Mouse (Mus musculus): ENCODE measurements at regions not wholly inside any gene's neighbourhood (a gene's known extent, or its start where the extent isn't known, plus 50 kb on each side); places are given as distances from the start of the nearest gene placed in this dataset.

DNA sequence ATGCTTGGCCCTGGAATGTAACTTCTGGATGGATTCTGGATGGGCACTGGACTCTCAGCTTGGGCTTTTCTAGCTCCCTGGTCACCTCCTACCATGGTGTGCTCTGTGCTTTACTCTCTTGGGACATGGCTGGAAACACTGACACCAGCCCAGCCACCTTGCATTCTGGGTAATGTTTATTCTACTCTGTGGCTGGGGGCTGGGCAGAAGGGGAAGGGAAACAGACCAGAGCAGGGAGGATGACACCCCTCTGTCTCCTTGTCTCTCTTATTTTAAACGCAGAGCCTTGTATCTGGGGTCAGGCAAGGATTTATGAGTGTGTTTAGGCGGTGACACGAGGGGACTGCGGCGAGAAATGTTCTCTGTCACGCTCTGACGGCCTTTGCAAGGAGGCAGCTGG is 151.5 kb upstream of the Zc3h12a start:
- DNase-seq (ENCODE audit: extremely low spot score in 1 of 2, low spot score in 1 of 2) = no peak

GRCm38 (mm10) chr4:125276861-125277260 is 149.2 kb upstream of the Zc3h12a start:
- DNase-seq (ENCODE audit: extremely low spot score in 1 of 2, low spot score in 1 of 2) = no peak

DNA sequence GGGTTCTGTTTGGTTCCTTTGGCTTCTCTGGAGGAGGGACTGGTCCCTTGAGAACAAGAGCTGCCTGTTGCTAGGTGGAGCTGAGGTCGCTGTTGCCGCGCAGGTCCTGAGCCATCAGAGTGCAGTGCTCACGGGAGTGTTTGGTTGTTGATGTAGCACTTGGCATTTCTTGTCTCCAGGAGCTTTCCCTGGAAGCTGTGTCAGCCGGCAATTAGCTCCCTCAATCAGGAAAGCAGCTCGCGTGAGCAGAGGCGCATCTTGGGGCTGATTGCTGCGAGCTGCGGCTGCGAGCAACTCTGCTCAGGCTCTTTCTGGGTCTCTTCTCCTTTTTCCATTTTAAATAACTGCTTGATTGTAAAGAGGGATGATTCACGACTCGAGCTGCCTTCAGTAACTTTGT is 147.6 kb upstream of the Zc3h12a start:
- DNase-seq (ENCODE audit: extremely low spot score in 1 of 2, low spot score in 1 of 2) = peak in 1 of 2 experiments; percentile 47

GRCm38 (mm10) chr4:125270951-125271350 is 143.3 kb upstream of the Zc3h12a start:
- no peak for DNase-seq (ENCODE audit: extremely low spot score in 1 of 2, low spot score in 1 of 2)

- DNase-seq (ENCODE audit: extremely low spot score in 1 of 2, low spot score in 1 of 2) = no peak
Measured at GRCm38 (mm10) chr4:125266212-125266611, 138.6 kb upstream of the Zc3h12a start.

GRCm38 (mm10) chr4:125265575-125265974 is 137.9 kb upstream of the Zc3h12a start:
- peak in 1 of 2 experiments; percentile 40 for DNase-seq (ENCODE audit: extremely low spot score in 1 of 2, low spot score in 1 of 2)

- no peak for DNase-seq (ENCODE audit: extremely low spot score in 1 of 2, low spot score in 1 of 2)
Measured at GRCm38 (mm10) chr4:125265065-125265464, 137.4 kb upstream of the Zc3h12a start.

DNA sequence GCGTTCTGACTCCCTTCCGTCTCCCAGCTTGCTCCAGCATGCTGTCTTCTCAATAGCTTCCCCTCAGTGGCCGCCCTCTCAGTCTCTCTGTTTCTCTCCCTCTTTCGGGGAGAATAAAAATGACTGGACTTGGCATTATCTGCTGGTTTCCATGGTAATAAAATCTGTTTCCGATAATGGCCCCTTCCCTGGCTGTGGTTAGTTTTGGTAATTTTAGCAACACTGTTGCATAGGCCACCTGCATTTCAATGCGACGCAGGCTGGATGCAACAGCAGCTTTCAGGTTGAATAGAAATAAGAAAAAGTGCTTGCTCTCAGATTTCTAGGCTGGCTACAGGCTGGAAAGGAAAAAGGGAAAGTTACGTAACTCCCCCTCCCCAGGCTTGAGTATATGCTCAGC is 133.9 kb upstream of the Zc3h12a start:
- DNase-seq (ENCODE audit: extremely low spot score in 1 of 2, low spot score in 1 of 2) = peak in 1 of 2 experiments; percentile 42

GRCm38 (mm10) chr4:125259306-125259705 is 131.7 kb upstream of the Zc3h12a start:
- no peak for DNase-seq (ENCODE audit: extremely low spot score in 1 of 2, low spot score in 1 of 2)

DNA sequence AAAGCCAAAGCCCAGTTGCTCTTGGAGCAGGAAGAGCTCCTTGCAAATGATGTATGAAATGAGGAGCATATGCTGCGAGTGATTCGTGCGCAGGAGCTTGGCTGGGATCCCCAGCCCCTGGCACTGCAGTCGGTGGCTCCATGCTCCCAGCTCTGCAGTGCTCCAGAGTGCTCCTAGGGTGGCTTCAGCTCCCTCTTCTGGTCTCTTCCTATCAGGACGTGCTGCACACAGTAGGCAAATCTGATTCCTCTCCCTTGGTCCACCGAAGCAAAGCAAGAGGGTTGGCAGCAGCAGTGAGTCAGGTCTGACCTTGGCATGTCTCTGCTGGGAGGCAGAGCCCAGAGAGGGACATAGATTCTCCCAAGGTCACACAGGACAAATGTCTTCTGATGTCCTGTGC is 130.3 kb upstream of the Zc3h12a start:
- peak in 1 of 2 experiments; percentile 47 for DNase-seq (ENCODE audit: extremely low spot score in 1 of 2, low spot score in 1 of 2)

- DNase-seq (ENCODE audit: extremely low spot score in 1 of 2, low spot score in 1 of 2) = no peak
Measured at GRCm38 (mm10) chr4:125253161-125253560, 125.5 kb upstream of the Zc3h12a start.

DNA sequence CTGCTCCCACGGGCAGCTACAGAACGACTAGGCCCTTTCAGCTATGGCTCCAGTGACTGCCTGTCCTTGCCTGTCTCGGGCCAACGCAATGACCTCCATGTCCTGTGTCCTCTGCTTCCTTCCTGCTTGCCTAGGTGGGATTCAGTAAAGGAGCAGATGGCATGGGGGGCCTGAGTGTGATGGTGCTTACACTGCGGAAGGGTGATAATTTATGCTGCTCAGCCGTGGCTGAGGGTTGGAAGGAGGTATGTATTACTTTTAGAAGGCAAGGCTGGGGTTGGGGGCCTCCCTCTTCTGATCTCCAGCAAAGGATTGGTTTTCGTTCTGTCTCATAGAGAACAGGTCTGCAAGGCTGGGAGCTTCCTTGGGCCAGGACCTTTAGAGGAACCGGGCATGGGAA is 124.6 kb upstream of the Zc3h12a start:
- DNase-seq (ENCODE audit: extremely low spot score in 1 of 2, low spot score in 1 of 2) = no peak

DNA sequence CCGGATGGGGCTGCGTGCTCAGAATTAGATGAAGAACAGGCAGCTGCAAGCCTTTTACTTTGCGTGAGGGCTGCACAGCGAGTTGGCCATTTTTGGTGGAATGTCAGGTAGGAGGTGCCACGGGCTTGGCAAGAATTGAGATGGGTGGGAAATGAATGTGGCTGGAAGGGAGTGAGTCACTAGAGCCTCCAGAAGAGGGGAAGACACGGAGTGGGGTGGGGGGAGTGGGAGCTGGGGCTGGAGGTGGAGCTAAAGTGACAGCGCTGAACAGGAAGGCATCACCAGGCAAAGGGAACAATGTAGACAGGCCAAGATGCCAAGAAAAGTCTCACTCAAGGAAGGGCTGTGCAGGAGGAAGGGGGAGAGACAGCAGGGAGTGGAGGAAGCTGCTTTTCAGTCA is 121.4 kb upstream of the Zc3h12a start:
- peak; percentile 26 to 59 for DNase-seq (ENCODE audit: extremely low spot score in 1 of 2, low spot score in 1 of 2)

- DNase-seq (ENCODE audit: extremely low spot score in 1 of 2, low spot score in 1 of 2) = no peak
Measured at GRCm38 (mm10) chr4:125246171-125246570, 118.5 kb upstream of the Zc3h12a start.

DNA sequence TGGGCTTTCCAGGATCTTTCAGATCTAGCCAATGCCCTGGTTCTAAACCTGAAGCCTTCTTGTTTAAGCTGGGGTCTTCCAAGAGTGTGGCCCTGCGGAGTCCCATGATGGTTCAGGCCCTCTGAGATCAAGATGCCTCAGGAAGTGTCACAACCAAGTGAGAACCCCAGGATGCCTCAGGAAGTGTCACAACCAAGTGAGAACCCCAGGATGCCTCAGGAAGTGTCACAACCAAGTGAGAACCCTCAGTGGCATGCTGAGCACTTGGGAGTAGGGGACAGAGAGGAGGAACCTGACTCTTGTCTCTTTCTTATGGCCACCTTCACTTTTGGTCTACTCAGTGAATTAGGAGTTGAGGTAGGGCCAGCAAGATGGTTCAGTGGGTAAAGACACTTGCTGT is 114.9 kb upstream of the Zc3h12a start:
- no peak for DNase-seq (ENCODE audit: extremely low spot score in 1 of 2, low spot score in 1 of 2)

DNA sequence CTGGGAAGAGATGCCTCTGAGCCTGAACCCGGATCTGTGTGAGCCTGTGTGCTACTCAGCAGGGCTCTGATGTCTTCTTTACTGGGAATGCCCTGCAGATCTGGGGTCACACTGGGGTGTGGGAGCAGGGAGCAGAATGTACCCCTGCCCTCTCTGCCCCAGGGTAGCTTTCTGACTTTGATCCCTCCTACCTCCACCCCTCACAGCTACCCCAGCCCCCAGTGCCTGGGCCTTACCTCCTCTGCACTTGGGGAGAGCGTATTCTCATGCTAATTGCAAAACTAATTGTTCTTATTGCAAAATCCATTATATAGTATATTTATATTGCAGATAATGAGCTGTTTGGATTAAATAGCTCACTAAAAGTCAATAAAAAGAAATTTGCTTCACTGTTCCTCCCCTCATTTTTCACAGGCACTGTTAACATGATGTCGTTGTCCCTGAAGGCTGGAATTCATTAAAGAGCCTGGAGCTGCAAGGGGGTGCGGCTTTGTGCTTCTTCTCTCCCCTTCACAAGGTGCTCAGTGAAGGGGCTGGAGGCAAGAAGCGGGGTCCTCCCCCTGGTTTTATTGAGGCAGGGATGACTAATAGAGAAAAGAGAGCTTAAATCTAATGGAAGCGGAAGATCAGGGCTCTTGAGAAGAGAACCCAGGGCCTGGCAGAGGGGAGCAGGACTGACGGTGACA is 114.1 kb upstream of the Zc3h12a start:
- no peak for DNase-seq (ENCODE audit: extremely low spot score in 1 of 2, low spot score in 1 of 2)

GRCm38 (mm10) chr4:125231711-125232260 is 104.1 kb upstream of the Zc3h12a start:
- peak in 1 of 2 experiments; percentile 80 for DNase-seq (ENCODE audit: extremely low spot score in 1 of 2, low spot score in 1 of 2)

DNA sequence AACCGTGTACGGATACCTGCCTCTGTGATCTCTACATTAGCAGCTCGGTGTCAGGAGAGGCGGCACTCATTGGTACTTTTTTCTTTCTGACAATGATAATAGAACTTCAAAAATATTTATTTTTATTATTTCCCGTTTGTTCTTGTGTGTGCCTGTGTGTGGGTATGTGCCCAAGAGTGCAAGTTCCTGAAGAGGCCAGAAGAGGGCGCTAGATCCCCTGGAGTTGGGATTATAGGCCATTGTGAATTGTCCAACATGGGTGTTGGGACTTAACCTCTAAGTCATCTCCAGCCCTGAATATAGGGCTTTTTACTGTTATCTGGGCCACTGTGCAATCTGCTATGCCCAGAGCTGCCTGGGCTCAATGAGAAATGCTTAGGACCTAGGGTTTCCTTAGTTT is 99.6 kb upstream of the Zc3h12a start:
- no peak for DNase-seq (ENCODE audit: extremely low spot score in 1 of 2, low spot score in 1 of 2)

DNA sequence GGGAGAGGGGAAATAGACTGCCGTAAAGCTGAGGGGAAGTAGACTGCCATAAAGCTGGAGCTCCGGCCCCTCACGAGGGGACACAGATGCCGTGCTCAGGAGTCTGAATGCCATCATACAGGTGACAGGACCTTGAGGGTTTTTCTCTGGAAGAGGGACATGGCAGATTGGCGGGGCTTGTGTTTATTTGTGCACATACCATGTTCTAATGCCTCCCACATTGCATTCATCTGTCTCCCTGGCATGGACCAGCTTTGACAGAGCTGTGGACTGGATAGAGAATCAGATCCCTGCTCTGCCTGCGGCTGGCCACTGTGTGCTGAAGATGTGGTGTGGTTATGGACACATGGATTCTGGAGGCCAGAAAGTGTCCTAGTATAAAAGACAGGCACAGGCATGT is 95.3 kb upstream of the Zc3h12a start:
- no peak for DNase-seq (ENCODE audit: extremely low spot score in 1 of 2, low spot score in 1 of 2)

- no peak for DNase-seq (ENCODE audit: extremely low spot score in 1 of 2, low spot score in 1 of 2)
Measured at GRCm38 (mm10) chr4:125220314-125220713, 92.7 kb upstream of the Zc3h12a start.

DNA sequence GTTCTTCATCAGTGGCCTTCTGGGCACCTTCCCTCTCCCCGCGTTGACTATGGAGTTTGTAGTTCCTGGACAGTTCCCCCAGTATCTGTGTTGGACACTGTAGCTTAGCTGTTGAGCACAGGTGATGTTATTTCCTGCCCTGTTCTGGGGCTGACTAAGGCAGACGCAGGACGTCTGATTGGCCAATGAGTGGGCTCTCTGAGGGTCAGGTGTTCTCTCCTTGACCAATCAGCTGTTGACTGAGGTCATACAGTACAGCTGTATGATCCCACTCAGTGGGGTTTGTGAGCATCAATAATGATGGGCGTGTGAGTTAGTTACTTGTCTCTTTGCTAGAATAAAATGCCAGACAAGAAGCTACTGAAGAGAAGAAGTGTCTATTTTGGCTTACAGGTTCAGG is 91.6 kb upstream of the Zc3h12a start:
- no peak for DNase-seq (ENCODE audit: extremely low spot score in 1 of 2, low spot score in 1 of 2)

DNA sequence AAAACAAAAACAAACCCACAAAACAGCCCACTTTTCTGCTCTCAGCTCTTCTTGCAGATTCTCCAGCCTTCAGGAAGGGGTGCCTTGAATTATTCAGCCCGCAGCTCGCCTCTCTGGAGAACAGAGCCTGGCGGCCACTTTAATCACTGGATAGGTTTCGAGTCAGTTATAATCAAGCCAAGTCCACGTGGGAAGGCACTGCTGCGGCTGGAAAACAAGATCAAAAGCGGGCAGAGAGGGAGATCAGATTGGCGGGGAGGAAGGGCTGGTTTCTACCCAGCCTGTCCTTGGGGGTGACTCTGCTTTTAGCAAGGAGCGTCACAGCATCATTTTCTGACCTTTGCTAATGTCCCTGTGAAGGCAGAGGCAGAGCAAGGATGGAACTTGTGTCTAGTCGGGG is 86.7 kb upstream of the Zc3h12a start:
- DNase-seq (ENCODE audit: extremely low spot score in 1 of 2, low spot score in 1 of 2) = no peak

DNA sequence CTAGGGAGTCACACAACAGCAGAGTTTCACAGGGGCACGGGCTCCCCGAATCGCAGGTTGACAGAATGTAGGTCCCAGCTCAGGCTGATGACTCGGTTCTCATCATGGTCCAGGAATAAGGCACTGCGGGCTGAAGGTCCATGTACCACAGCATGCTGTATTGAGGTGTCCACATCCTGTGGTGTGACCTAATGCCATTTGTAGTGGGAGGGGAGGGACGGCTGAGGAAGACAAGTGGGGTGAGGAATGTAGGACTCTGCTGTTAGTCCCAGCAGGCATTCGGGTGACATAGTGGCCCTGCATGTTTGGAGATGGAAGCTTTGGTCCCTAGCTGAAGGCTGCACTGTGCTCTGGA is 84.5 kb upstream of the Zc3h12a start:
- DNase-seq (ENCODE audit: extremely low spot score in 1 of 2, low spot score in 1 of 2) = no peak

Data from frontal cortex, adult 2 months (tissue).